Mouse (Mus musculus): ENCODE data around the gene Slc16a5. TPM values are rescaled to one million over a fixed set of nuclear protein-coding genes. Genes with fewer than 3 reads are reported as not detected.

The Slc16a5 gene
- total and polyA plus RNA-seq, 3 experiments = 0.06 TPM; not detected in 2

- Histone ChIP-seq H3K36me3 (ENCODE audit: control insufficient read depth, insufficient read depth, low read length) (no peaks in the 10 kb centered on the region), H3K4me3 (no peak overlapping the region), H3K79me2 (replicated peaks; ENCODE audit: control insufficient read depth, insufficient read depth, low read length) (no peaks in the 10 kb centered on the region), H3K27me3 (ENCODE audit: control insufficient read depth, insufficient read depth, low read length) (no peaks in the 10 kb centered on the region), H3K27ac (no peak overlapping the region), H3K4me1 (ENCODE audit: control insufficient read depth, insufficient read depth, low read length) (peaks cover 4% of the 10 kb centered on the region), H3K9ac (ENCODE audit: low read depth, low read length) (no peak overlapping the region)
- intact Hi-C loops (cut with DNase I) = no loop called here
- WGBS = 50% methylated on average over 4 of the region's 4 CpGs
- TF ChIP-seq CTCF (IDR thresholded peaks at IDR 0.05) = no peak
- no peak for TF ChIP-seq EP300 (IDR thresholded peaks at IDR 0.05; ENCODE audit: insufficient read depth, low read depth, low read length)
- TF ChIP-seq POLR2A (IDR thresholded peaks at IDR 0.05; ENCODE audit: insufficient read depth, low read depth, low read length) = no peak
- DNase-seq = no peak
Observed at GRCm38 (mm10) chr11:115432814-115433213, 29.5 kb upstream of the Slc16a5 start.

- TF ChIP-seq POLR2A (IDR thresholded peaks at IDR 0.05; ENCODE audit: insufficient read depth, low read depth, low read length) (no peak), CTCF (IDR thresholded peaks at IDR 0.05) (no peak), EP300 (IDR thresholded peaks at IDR 0.05; ENCODE audit: insufficient read depth, low read depth, low read length) (no peak)
- Histone ChIP-seq H3K36me3 (ENCODE audit: control insufficient read depth, insufficient read depth, low read length) (no peaks in the 10 kb centered on the region), H3K27me3 (ENCODE audit: control insufficient read depth, insufficient read depth, low read length) (no peaks in the 10 kb centered on the region), H3K9ac (ENCODE audit: low read depth, low read length) (no peak overlapping the region), H3K79me2 (replicated peaks; ENCODE audit: control insufficient read depth, insufficient read depth, low read length) (no peaks in the 10 kb centered on the region), H3K27ac (no peak overlapping the region), H3K4me1 (ENCODE audit: control insufficient read depth, insufficient read depth, low read length) (peaks cover 2% of the 10 kb centered on the region), H3K4me3 (no peak overlapping the region)
- no peak for DNase-seq
- intact Hi-C loops (cut with DNase I) = no loop called here
- 81% methylated on average over 6 of the region's 6 CpGs for WGBS
Observed at GRCm38 (mm10) chr11:115433342-115433741, 28.9 kb upstream of the Slc16a5 start.

DNA sequence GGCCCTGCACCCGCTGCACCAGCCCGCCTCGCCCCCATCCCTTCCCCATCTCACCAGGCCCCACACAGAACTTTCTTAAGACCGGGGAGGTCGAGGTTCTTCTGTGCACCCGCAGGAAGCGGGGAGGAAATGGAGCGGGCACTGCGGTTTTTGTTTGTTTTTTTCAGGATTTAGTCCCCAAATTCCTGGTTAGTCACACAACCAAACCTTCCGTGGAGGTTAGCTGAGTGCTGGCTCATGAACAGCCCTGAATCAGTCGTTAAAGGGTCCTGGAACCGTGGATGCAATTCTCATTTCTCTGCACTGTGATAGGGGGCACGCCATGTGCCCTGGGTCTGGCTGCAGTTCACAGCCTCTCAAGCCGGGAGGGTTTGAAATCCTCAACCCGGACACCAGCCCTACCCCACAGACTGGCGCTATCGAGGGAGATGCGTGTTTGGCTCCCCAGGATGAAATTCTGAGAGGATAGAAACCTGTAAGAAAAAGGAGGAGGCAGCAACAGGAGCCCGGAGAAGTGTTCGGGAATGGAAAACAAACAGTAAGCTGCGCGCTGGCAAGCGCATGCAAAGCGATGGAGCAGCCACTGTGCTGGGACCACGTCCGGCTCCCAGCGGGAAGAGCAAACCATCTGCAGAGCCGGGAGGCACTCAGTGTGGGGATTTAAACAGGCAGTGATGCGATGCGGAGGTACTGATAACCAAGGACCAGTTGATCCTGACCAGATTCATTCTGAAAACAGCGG, 26.5 kb upstream of the Slc16a5 start:
- no peaks in the 10 kb centered on the region for H3K36me3 ChIP-seq (ENCODE audit: control insufficient read depth, insufficient read depth, low read length)
- intact Hi-C loops (cut with DNase I) = no loop called here
- peaks cover 2% of the 10 kb centered on the region for H3K4me1 ChIP-seq (ENCODE audit: control insufficient read depth, insufficient read depth, low read length)
- TF ChIP-seq CTCF (IDR thresholded peaks at IDR 0.05) (no peak), EP300 (IDR thresholded peaks at IDR 0.05; ENCODE audit: insufficient read depth, low read depth, low read length) (0 out of 2 replicates have a peak, but pooled peaks have one; percentile 31)
- H3K27ac ChIP-seq = no peak overlapping the region; the same call in 1 of the 2 replicates
- DNase-seq = peak in 1 of 2 experiments; percentile 42
- no peaks in the 10 kb centered on the region for H3K27me3 ChIP-seq (ENCODE audit: control insufficient read depth, insufficient read depth, low read length)
- WGBS = 15% methylated on average over 31 of the region's 31 CpGs
- 0 out of 2 replicates have a peak overlapping the region, but pooled peaks have one; percentile 4 for H3K9ac ChIP-seq (ENCODE audit: low read depth, low read length)
- H3K79me2 ChIP-seq (replicated peaks; ENCODE audit: control insufficient read depth, insufficient read depth, low read length) = no peaks in the 10 kb centered on the region
- H3K4me3 ChIP-seq = peak overlapping the region; percentile 24; the same call in 1 of the 2 replicates

GRCm38 (mm10) chr11:115437571-115438122, 24.6 kb upstream of the Slc16a5 start:
- H3K27ac ChIP-seq = no peak overlapping the region
- H3K79me2 ChIP-seq (replicated peaks; ENCODE audit: control insufficient read depth, insufficient read depth, low read length) = no peaks in the 10 kb centered on the region
- H3K9ac ChIP-seq (ENCODE audit: low read depth, low read length) = no peak overlapping the region
- no peaks in the 10 kb centered on the region for H3K36me3 ChIP-seq (ENCODE audit: control insufficient read depth, insufficient read depth, low read length)
- peaks cover 2% of the 10 kb centered on the region for H3K4me1 ChIP-seq (ENCODE audit: control insufficient read depth, insufficient read depth, low read length)
- H3K27me3 ChIP-seq (ENCODE audit: control insufficient read depth, insufficient read depth, low read length) = no peaks in the 10 kb centered on the region
- intact Hi-C loops (cut with DNase I) = no loop called here
- no peak for DNase-seq
- H3K4me3 ChIP-seq = no peak overlapping the region
- 62% methylated on average over 5 of the region's 5 CpGs for WGBS
- no peak for TF ChIP-seq POLR2A (IDR thresholded peaks at IDR 0.05; ENCODE audit: insufficient read depth, low read depth, low read length)

GRCm38 (mm10) chr11:115439326-115439725, 22.9 kb upstream of the Slc16a5 start:
- no peak for TF ChIP-seq POLR2A (IDR thresholded peaks at IDR 0.05; ENCODE audit: insufficient read depth, low read depth, low read length)
- TF ChIP-seq EP300 (IDR thresholded peaks at IDR 0.05; ENCODE audit: insufficient read depth, low read depth, low read length) = no peak
- TF ChIP-seq CTCF (IDR thresholded peaks at IDR 0.05) = no peak
- no peak overlapping the region for H3K27ac ChIP-seq
- no peak for DNase-seq
- WGBS = 65% methylated on average over 3 of the region's 3 CpGs
- no peak overlapping the region for H3K4me3 ChIP-seq
- no peak overlapping the region for H3K9ac ChIP-seq (ENCODE audit: low read depth, low read length)
- H3K36me3 ChIP-seq (ENCODE audit: control insufficient read depth, insufficient read depth, low read length) = no peaks in the 10 kb centered on the region
- peaks cover 2% of the 10 kb centered on the region for H3K4me1 ChIP-seq (ENCODE audit: control insufficient read depth, insufficient read depth, low read length)
- H3K27me3 ChIP-seq (ENCODE audit: control insufficient read depth, insufficient read depth, low read length) = no peaks in the 10 kb centered on the region
- intact Hi-C loops (cut with DNase I) = no loop called here
- H3K79me2 ChIP-seq (replicated peaks; ENCODE audit: control insufficient read depth, insufficient read depth, low read length) = no peaks in the 10 kb centered on the region

DNA sequence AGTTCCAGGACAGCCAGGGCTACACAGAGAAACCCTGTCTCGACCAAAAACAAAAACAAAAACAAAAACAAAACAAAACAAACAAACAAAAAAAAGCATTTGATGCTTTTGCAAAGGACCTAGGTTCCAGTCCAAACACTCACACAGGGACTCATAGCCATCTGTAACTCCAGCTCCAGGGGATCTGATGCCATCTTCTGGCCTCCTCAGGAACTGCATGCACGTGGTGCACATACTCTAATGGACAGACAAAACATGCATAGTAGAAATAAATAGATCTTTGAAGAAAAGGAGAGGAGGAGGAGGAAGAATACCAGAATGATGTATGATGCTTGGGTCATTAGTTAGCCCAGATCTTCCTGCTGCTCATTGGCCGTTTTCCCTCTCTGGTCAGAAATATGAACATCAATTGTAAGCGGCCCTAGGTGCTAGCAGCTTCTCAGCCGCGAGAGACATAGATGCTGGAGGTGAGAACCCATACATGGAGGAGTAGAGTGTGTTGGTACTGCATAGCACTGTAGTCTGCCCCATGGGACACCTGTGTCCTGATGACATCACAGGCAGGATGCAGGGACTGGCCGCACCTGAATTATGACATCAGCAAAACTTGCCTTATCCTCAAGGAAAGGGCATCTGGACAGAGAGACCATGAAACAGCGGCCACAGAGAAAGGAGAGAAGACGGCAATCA, 22.2 kb upstream of the Slc16a5 start, which contains the start of gene Trim80:
TSS of gene Trim80 (plus strand) at position 640 of the 690 bp plus-strand sequence.
- peaks cover 2% of the 10 kb centered on the region for H3K4me1 ChIP-seq (ENCODE audit: control insufficient read depth, insufficient read depth, low read length)
- intact Hi-C loops (cut with DNase I) = no loop called here
- H3K79me2 ChIP-seq (replicated peaks; ENCODE audit: control insufficient read depth, insufficient read depth, low read length) = no peaks in the 10 kb centered on the region
- no peak within 1 kb of the TSS for H3K4me3 ChIP-seq
- H3K9ac ChIP-seq (ENCODE audit: low read depth, low read length) = no peak within 1 kb of the TSS
- no peak within 1 kb of the TSS for H3K27ac ChIP-seq
- TF ChIP-seq EP300 (IDR thresholded peaks at IDR 0.05; ENCODE audit: insufficient read depth, low read depth, low read length) (no peak), POLR2A (IDR thresholded peaks at IDR 0.05; ENCODE audit: insufficient read depth, low read depth, low read length) (no peak), CTCF (IDR thresholded peaks at IDR 0.05) (peak; percentile 20; the same call in 1 of the 2 replicates)
- WGBS = 95% methylated on average over 9 of the region's 9 CpGs
- H3K36me3 ChIP-seq (ENCODE audit: control insufficient read depth, insufficient read depth, low read length) = no peaks in the 10 kb centered on the region
- no peak for DNase-seq
- H3K27me3 ChIP-seq (ENCODE audit: control insufficient read depth, insufficient read depth, low read length) = no peaks in the 10 kb centered on the region
